Mouse (Mus musculus) CH12.LX (cell line): ENCODE data around the gene Cisd3.

Experiments
- CHD1 ChIP-seq: IDR thresholded peaks from 2 replicates; pipeline ENCODE4 v1.6.1; 2012; ENCODE audit warnings: low read depth, low read length, improper control_type of control experiment, inconsistent platforms
- CTCF ChIP-seq, 2 experiments: IDR thresholded peaks in 1 of 2; conservative IDR thresholded peaks in 1 of 2; 2 replicates each; pipeline ENCODE4 v1.5.1; 2011 to 2012; ENCODE audit warnings: low read depth in 2 of 2, low read length in 2 of 2, improper control_type of control experiment in 1 of 2, inconsistent platforms in 1 of 2, mild to moderate bottlenecking in 1 of 2, moderate library complexity in 1 of 2
- PAX5 ChIP-seq: IDR thresholded peaks from 2 replicates; pipeline ENCODE4 v1.6.1; 2012; ENCODE audit warnings: low read length, inconsistent platforms, mixed read lengths
- POLR2A ChIP-seq: IDR thresholded peaks from 2 replicates; pipeline ENCODE4 v1.6.1; 2011; ENCODE audit warnings: low read depth, mild to moderate bottlenecking, improper control_type of control experiment, low read length
- RCOR1 ChIP-seq: conservative IDR thresholded peaks from 2 replicates; pipeline ENCODE4 v1.6.1; 2012; ENCODE audit warnings: low read depth, mild to moderate bottlenecking, inconsistent platforms, low read length, improper control_type of control experiment
- SIN3A ChIP-seq: IDR thresholded peaks from 2 replicates; pipeline ENCODE4 v1.6.1; 2012; ENCODE audit warnings: low read length, improper control_type of control experiment, inconsistent platforms
- SMC3 ChIP-seq: IDR thresholded peaks from 2 replicates; pipeline ENCODE4 v1.6.1; 2011; ENCODE audit warnings: low read depth, low read length, improper control_type of control experiment
- USF1 ChIP-seq: IDR thresholded peaks from 2 replicates; pipeline ENCODE4 v1.6.1; 2014; ENCODE audit warnings: low read depth, mild to moderate bottlenecking, inconsistent platforms, low read length, improper control_type of control experiment
- ZNF384 ChIP-seq: IDR thresholded peaks from 2 replicates; pipeline ENCODE4 v1.6.1; 2012; ENCODE audit warnings: low read depth, low read length, improper control_type of control experiment, inconsistent platforms

DNA sequence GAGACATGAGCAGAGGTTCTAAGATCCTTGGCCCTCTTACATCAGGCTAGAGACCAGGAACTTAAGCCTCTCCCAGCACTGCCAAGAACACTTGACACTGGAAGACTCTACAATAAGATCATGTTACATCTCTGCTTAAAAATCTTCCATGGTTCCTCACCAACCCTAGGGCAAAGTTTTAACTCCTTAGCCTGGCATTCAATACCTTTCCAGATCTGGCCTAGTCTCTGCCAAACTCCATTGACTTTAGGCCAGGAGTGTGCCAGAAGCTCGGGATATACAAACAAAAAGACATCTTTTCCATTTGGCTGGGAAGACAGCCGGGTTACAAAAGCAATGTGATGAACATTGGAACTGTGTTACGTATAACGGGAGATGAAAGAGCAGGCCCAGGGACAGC lies 52.0 kb downstream of the Cisd3 start:
- TF ChIP-seq PAX5 (no peak), POLR2A (no peak), SMC3 (no peak), CTCF (conservative IDR thresholded peaks at IDR 0.05 in 1 of 2, IDR thresholded peaks at IDR 0.05 in 1 of 2; ENCODE audit: low read depth in 2 of 2, low read length in 2 of 2) (no peak), CHD1 (no peak), SIN3A (no peak), RCOR1 (no peak), USF1 (no peak), ZNF384 (no peak)
